Mouse (Mus musculus) gastrocnemius, postnatal 4 days (tissue): ENCODE measurements around the gene Gcnt7. TPM values are rescaled to one million over a fixed set of nuclear protein-coding genes. Genes with fewer than 3 reads are reported as not detected.

Source experiments
- DNase-seq, 2 experiments: peaks; one replicate each; pipeline ENCODE4 v3.0.0; 2021 to 2022; ENCODE audit warnings: low spot score in 2 of 2, mixed read lengths in 2 of 2
- total RNA-seq, 2 experiments: library from RNA; stranded (reverse); gene quantifications; 2 replicates each; pipeline ENCODE4 v1.2.3; 2021

Gene Gcnt7
- total RNA-seq, 2 experiments from 2014 or later: not detected

GRCm38 (mm10) chr2:172406173-172406572 is 52.2 kb downstream of the Gcnt7 start:
- DNase-seq: no peak

- DNase-seq: no peak
These were observed 53.4 kb downstream of the Gcnt7 start for GRCm38 (mm10) chr2:172405011-172405410.

DNA sequence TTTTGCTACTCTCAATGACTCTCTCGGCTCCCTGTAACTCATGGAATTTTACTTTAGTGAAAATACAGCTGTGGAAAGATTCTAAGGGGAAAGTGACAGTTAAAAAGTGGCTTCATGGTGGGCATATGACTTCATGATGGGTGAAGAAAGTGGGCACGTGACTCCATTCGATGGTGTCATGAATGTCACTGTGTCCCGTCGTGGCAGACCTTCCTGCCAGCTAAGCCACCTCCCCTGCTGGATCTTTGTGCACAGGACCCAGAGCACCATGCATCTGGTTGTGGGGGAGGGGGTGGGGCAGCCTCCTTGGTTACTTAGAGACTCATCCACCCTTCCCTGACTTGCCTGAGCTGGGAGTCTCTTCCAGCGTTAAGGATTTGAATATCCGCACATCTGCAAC is 54.2 kb downstream of the Gcnt7 start:
- DNase-seq: no peak

DNA sequence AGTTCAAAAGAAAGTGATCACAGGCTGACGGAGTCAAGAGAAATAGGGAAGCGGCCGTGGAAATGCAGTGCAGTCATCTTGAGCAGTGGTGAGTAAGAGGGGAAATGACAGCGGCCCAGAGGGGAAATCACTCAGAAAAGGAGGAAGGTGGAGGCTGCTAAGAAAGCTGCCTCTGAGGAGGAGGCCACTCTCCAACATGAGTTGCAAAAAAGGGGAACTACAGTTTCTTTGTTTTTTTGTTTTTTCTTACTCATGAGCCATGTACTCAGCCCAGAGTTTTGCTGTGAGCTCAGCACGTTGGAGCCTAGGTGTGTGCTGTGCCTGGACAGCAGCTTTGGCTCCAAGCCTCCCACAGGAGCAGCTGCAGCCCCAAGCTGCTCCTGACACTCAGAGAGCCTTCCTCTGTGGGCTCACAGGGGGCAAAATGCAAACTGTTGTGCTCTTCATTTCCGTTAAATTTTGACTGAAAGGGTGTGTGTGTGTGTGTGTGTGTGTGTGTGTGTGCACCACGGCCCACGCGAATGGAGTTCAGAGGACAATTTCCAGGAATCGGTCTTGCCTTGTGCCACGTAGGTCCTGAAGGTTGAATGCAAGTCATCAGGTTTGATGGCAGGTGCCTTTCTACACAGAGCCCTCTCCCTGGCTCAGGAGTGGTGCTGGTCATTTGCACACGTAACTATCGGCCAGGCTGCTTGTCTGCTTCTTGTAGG is 57.1 kb downstream of the Gcnt7 start:
- no peak for DNase-seq

Other genes with a start within 250 kb of the Gcnt7 start
- not detected for gene Mc3r, start 210.1 kb downstream of the Gcnt7 start, total RNA-seq
- 1 to 10 TPM; 4.3 to 4.6 TPM for gene Fam210b, start 113.0 kb downstream of the Gcnt7 start, total RNA-seq
- gene Aurka, start 88.1 kb downstream of the Gcnt7 start, total RNA-seq: 10 to 100 TPM; 12.2 to 12.8 TPM
- gene Cstf1, start 87.9 kb downstream of the Gcnt7 start, total RNA-seq: 10 to 100 TPM; 27.0 to 29.9 TPM
- 1 to 10 TPM in 1 of 2 experiments, under 1 TPM in 1; 0.62 to 1.1 TPM for gene Cass4, start 64.8 kb downstream of the Gcnt7 start, total RNA-seq
- gene Rtf2, start 18.0 kb downstream of the Gcnt7 start, total RNA-seq: 10 to 100 TPM; 45.3 to 45.4 TPM
- gene Fam209, start 13.9 kb upstream of the Gcnt7 start, total RNA-seq: 1 to 10 TPM in 1 of 2 experiments, under 1 TPM in 1; 0.83 to 1.1 TPM
- not detected for gene Tfap2c, start 91.0 kb upstream of the Gcnt7 start, total RNA-seq